Mouse (Mus musculus) spleen, adult 18-20 months (tissue): ENCODE measurements around the gene D630003M21Rik.

Experiments used
- DNase-seq, 2 experiments: peaks; one replicate each; pipeline ENCODE4 v3.0.0; 2022; ENCODE audit warnings: mixed read lengths in 2 of 2

The D630003M21Rik gene

GRCm38 (mm10) chr2:158163034-158163433 is 66.0 kb downstream of the D630003M21Rik start:
- DNase-seq, result no peak

- no peak for DNase-seq
Measured at GRCm38 (mm10) chr2:158161761-158162160, 67.3 kb downstream of the D630003M21Rik start.

DNA sequence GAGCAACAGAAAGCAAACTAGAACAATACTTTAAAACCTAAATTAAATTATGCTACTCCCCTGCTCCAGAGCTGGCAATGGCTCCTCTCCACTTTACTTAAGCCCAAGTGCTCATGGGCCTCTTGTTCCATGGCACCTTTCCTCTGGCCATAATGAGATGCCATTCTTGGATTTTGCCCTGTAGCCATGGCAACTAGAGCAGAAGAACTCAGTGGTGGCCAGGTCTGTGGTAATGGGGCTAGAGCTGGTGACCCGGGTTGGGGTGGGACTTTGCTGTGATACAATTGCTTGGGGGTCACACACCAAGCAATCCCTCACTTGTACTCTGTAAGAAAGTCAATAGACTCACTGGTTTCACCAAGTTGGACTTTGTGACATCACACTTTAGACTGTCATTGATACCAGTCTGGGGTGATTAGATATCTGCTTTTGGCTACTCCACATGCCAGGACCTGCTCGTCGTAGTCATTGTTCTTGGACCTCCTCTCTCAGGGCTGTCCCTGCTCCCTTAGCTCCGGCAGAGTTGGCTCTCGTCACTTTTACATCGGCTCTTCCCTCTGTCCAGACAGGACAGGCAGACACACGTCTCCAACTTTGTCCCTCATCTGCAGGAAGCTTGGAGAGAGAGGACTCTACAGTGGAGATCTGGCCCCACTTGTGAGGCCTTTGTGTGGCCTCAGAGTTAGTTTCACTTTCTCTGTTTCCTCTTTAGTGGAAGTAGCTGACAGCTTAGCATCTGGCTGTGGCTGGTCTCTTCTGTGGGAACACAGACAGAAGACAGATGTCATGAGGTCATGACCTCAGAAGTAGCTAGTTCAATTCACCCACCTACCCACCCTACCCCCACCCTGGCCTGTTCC is 69.4 kb downstream of the D630003M21Rik start:
- DNase-seq, result no peak

- no peak for DNase-seq
Measured at GRCm38 (mm10) chr2:158157654-158158053, 71.4 kb downstream of the D630003M21Rik start.

DNA sequence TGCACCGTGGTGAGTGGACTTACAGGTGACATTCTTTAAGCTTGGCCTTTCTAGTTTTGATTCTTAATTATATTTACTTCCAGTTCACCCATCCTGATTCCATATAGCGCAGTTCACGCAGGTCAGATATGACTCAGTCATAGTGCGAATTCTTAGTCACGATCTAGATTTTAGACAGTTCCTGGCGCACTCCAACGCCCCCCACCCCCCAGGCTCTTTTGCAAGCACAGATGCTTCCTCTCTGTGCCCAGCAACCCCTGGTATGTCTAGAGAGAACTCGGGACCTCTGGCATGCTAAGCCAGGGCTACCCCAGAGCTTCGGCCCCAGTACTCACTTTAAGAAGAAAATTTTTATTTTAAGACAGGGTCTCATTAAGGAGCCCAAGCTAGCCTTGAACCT is 72.5 kb downstream of the D630003M21Rik start:
- DNase-seq, result no peak

- DNase-seq, result no peak
Measured at GRCm38 (mm10) chr2:158155615-158156014, 73.4 kb downstream of the D630003M21Rik start.

DNA sequence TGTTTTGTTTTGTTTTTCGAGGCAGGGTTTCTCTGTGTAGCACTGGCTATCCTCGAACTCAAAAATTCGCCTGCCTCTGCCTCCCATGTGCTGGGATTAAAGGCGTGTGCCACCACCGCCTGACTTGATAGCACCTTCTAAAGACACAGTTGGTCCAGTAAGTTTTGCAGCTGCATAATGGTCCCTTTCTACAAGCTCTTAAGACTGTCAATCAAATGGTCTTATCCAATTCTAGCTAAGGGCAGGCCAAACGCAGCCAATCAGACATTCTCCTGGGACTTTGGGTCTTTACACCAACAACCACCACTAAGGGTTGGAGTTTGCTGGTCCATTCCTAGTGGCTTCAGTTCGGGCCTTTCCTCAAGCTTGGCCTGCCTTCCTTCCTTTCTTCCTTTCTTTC is 73.9 kb downstream of the D630003M21Rik start:
- no peak for DNase-seq

- DNase-seq, result no peak
Measured at GRCm38 (mm10) chr2:158154641-158155040, 74.4 kb downstream of the D630003M21Rik start.

DNA sequence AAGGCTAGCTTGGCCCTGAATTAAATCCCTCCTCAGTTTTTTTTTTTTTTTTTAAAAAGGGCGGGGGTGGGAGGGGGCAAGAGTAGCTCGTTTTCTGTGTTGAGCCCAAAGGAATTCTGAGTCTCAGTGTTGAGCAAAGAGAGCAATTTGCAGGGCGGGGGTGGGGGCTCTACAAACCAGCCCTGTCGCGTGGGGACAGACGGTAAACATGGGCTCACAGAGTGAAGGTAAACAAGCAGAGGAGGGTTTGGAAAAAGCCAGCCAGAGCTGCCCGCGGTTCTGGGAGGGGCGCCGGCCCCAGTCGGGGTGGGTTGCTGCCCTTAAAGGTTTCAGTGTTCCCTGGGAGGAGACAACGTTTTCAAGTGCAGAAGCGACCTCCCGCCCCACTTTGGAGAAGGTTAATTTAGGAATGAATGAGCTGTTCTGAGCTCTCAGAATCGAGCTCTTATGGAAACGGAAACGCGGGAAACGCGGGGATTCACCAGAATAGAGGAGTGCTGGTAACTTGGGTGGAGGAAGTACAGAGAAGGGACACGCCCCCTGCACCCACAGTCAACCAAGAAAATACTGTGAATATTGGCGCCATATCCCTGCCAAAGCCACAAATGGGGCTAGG is 75.2 kb downstream of the D630003M21Rik start:
- peak in 1 of 2 experiments; percentile 52 for DNase-seq

GRCm38 (mm10) chr2:158152685-158153309 is 76.2 kb downstream of the D630003M21Rik start:
- DNase-seq, result no peak

- DNase-seq, result no peak
Measured at GRCm38 (mm10) chr2:158151077-158151476, 77.9 kb downstream of the D630003M21Rik start.

DNA sequence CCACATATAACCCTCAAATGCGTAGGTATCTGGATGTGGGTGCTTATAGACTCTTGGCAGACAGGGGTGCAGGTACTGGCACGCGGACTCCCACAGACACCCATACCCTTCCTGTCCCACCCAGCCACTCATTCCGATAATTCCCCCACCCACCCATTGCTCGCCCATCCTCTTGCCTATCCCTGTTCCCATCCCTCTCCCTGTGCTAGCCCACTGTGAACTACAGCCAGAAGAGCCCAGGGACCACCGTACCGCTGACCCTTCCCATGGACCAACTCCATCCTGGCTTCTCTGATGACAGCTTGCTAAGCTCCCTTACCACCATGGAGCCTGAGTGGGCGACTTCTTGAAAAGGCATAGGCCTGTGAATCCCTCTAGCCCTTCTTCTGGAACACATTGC is 82.1 kb downstream of the D630003M21Rik start:
- no peak for DNase-seq

GRCm38 (mm10) chr2:158146223-158146622 is 82.8 kb downstream of the D630003M21Rik start, which contains the start of gene Tgm2:
Gene Tgm2 (minus strand): TSS chr2:158146436.
- DNase-seq, result peak; percentile 79 to 93

- no peak for DNase-seq
Measured at GRCm38 (mm10) chr2:158145528-158146065, 83.4 kb downstream of the D630003M21Rik start.

- DNase-seq, result no peak
Measured at GRCm38 (mm10) chr2:158144750-158145527, 84.1 kb downstream of the D630003M21Rik start.

DNA sequence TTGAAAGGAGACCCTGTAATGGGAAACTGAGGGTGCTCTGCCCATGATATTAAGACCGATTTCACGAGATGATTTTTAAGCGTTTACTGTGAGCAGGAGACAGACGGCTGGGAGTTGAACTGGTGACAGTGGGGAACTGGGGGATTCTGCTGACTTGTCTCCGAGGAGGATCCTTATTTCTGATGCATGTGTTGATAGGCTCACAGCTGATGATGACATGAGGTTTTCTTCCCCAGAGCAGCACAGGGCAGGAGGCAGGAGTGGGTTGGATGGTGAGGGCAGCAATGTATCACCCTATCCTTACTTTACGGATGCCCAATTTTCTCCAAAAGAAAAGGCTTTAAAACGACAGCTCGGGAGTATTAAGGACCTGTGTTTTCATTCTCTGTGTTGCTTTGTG is 84.8 kb downstream of the D630003M21Rik start:
- DNase-seq, result no peak

GRCm38 (mm10) chr2:158143816-158144215 is 85.2 kb downstream of the D630003M21Rik start:
- DNase-seq, result no peak

DNA sequence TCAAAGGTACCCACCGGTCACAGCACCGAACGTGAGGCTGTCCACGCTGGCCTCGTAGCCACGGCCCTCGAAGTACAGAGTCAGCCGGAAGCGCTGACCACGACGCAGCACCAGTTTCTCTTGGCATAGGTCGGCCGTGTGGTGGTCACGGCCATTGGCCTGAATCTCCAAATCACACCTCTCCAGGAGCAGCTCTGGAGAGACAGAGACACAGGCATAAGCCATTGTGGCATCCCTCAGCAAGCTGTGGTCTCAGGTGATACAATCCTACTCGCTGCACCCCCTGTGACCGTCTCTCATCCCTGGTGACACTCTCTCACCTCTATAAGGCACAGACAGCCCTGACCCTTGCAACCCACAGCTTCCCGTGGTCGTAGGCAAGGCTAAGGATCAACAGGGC is 86.0 kb downstream of the D630003M21Rik start:
- no peak for DNase-seq

DNA sequence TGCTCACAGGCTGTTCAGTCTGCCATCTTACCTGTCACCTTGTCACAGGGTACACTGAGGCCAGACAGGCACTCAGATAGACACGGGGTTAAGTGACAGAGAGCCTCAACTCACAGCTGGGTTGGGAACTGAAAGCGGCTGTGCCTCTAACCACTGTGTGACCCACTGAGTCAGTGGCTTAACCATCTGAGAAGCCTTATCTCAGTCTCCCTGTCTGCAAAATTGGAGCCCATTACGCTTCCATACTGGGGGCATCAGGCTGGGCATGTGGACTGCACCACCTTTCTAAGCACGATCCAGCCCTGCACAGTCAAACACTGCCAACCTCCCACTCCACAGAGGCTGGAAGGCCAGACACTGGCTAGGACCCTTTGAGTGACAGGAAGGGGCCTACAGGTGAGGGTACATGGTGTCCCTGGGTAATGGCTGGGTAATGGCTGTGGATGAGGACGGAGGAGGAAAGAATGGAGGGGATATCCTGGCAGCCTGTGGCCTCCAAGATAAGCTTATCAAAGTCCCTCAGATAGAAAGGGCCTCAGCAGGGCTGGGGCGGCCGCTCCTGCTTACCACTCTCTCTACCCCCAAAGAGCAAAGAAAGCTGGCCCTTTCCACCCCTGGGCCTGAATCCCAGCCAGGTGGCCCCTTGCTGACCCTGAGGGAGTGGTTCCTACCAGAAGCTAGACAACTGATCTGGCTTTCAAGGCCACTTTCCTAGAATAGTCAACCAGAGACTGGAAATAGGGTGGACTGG is 87.2 kb downstream of the D630003M21Rik start:
- DNase-seq, result no peak

DNA sequence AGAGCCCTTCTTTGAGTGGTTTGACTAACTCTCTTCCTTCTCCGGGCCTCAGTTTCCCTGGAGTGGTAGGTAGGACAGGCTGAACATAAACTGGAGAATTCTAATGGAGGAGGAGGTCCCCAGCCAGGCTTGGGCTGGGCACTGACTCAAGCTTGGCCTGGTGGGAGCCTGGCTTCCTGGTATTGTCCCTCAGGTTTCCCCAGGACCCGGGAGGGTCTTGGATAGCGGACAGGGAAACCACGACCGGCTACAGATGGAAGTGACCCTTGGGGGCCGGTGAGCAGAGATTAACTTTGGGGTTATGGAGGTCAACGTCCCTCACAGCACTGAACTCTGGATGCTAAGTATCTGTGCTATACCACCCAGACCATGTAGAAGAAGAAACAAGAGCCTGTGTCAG is 87.8 kb downstream of the D630003M21Rik start:
- no peak for DNase-seq

DNA sequence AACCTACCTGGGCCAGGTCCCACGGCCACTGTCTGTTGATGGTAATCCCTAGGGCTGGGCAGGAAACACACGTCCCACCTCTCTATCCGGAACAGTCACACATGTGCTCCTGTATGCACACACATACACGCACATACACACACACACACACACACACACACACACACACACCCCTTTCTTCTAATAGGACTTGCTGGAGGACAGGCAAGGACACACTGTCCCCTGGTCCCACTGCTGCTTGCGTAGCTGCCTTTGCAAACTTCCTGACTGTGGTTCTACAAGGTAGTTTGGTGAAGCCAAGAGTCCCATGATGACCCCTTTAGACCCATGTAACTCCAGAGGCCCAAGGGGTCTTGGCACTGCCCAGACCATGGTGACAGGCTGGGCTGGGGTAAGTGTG is 88.4 kb downstream of the D630003M21Rik start:
- DNase-seq, result no peak

GRCm38 (mm10) chr2:158139628-158140027 is 89.4 kb downstream of the D630003M21Rik start:
- no peak for DNase-seq
